Mouse (Mus musculus) MEL (cell line): Measurements from ENCODE around the gene Marc2.

Experiments used
- CHD2 ChIP-seq: IDR thresholded peaks from 2 replicates; pipeline ENCODE4 v1.6.1; 2011; ENCODE audit warnings: low read length, improper control_type of control experiment
- CTCF ChIP-seq, 3 experiments: IDR thresholded peaks in 2 of 3; conservative IDR thresholded peaks in 1 of 3; 2 replicates each; pipeline ENCODE4 v1.5.1; 2011 to 2012; ENCODE audit warnings: low read length in 3 of 3, low read depth in 2 of 3, mild to moderate bottlenecking in 2 of 3, improper control_type of control experiment in 1 of 3, inconsistent platforms in 1 of 3, mixed read lengths in 1 of 3, moderate library complexity in 1 of 3; ENCODE audit not compliant: control insufficient read depth in 1 of 3, insufficient read depth in 1 of 3, poor library complexity in 1 of 3, severe bottlenecking in 1 of 3
- EP300 ChIP-seq, 2 experiments: IDR thresholded peaks; 2 replicates each; pipeline ENCODE4 v1.6.1; 2011; ENCODE audit warnings: improper control_type of control experiment in 2 of 2, low read length in 2 of 2, low read depth in 1 of 2, mild to moderate bottlenecking in 1 of 2
- GATA1 ChIP-seq: IDR thresholded peaks from 2 replicates; pipeline ENCODE4 v1.6.1; 2011; ENCODE audit warnings: low read depth, low read length, improper control_type of control experiment
- HCFC1 ChIP-seq: IDR thresholded peaks from 2 replicates; pipeline ENCODE4 v1.6.1; 2012; ENCODE audit warnings: low read depth, mild to moderate bottlenecking, inconsistent platforms, low read length, improper control_type of control experiment, moderate library complexity
- MXI1 ChIP-seq: IDR thresholded peaks from 2 replicates; pipeline ENCODE4 v1.6.1; 2011; ENCODE audit warnings: mild to moderate bottlenecking, low read depth, low read length, improper control_type of control experiment
- POLR2A ChIP-seq, 2 experiments: IDR thresholded peaks; 2 replicates each; pipeline ENCODE4 v1.6.1; 2011 to 2012; ENCODE audit warnings: low read length in 2 of 2, mild to moderate bottlenecking in 2 of 2, control low read depth in 1 of 2, improper control_type of control experiment in 1 of 2, low read depth in 1 of 2, moderate library complexity in 1 of 2; ENCODE audit not compliant: control insufficient read depth in 1 of 2, insufficient read depth in 1 of 2, poor library complexity in 1 of 2
- RCOR1 ChIP-seq: IDR thresholded peaks from 2 replicates; pipeline ENCODE4 v1.6.1; 2012; ENCODE audit warnings: low read depth, mild to moderate bottlenecking, inconsistent platforms, low read length, improper control_type of control experiment
- TAL1 ChIP-seq: IDR thresholded peaks from 2 replicates; pipeline ENCODE4 v1.6.1; 2012; ENCODE audit warnings: mild to moderate bottlenecking, inconsistent platforms, low read length, moderate library complexity, mixed read lengths
- TBP ChIP-seq: IDR thresholded peaks from 2 replicates; pipeline ENCODE4 v1.8.0; 2011; ENCODE audit warnings: low read depth, low read length, improper control_type of control experiment
- UBTF ChIP-seq: IDR thresholded peaks from 2 replicates; pipeline ENCODE4 v1.6.1; 2012; ENCODE audit warnings: low read depth, mild to moderate bottlenecking, inconsistent platforms, low read length, improper control_type of control experiment, moderate library complexity, borderline replicate concordance; ENCODE audit not compliant: insufficient read depth
- USF2 ChIP-seq, 2 experiments: IDR thresholded peaks; 2 replicates each; pipeline ENCODE4 v1.6.1; 2011 to 2012; ENCODE audit warnings: improper control_type of control experiment in 2 of 2, low read length in 2 of 2, borderline replicate concordance in 1 of 2, inconsistent platforms in 1 of 2, low read depth in 1 of 2, mild to moderate bottlenecking in 1 of 2; ENCODE audit not compliant: insufficient read depth in 1 of 2
- ZMIZ1 ChIP-seq: IDR thresholded peaks from 2 replicates; pipeline ENCODE4 v1.6.1; 2012; ENCODE audit warnings: low read depth, mild to moderate bottlenecking, inconsistent platforms, low read length, improper control_type of control experiment, moderate library complexity

GRCm38 (mm10) chr1:184882281-184883268 is 36.3 kb upstream of the Marc2 start, which contains the start of gene C130074G19Rik:
- no peak for TF ChIP-seq EP300 (IDR thresholded peaks at IDR 0.05; ENCODE audit: low read depth in 1 of 2, low read length in 2 of 2)
- no peak for TF ChIP-seq CHD2
- TF ChIP-seq HCFC1: no peak
- TF ChIP-seq UBTF: no peak
- no peak for TF ChIP-seq POLR2A (IDR thresholded peaks at IDR 0.05; ENCODE audit: control insufficient read depth in 1 of 2, insufficient read depth in 1 of 2, low read depth in 1 of 2, low read length in 2 of 2, poor library complexity in 1 of 2)
- no peak for TF ChIP-seq TAL1
- no peak for TF ChIP-seq CTCF (IDR thresholded peaks at IDR 0.05 in 2 of 3, conservative IDR thresholded peaks at IDR 0.05 in 1 of 3; ENCODE audit: control insufficient read depth in 1 of 3, insufficient read depth in 1 of 3, low read depth in 2 of 3, low read length in 3 of 3, poor library complexity in 1 of 3, severe bottlenecking in 1 of 3)
- no peak for TF ChIP-seq MXI1
- TF ChIP-seq USF2 (IDR thresholded peaks at IDR 0.05; ENCODE audit: borderline replicate concordance in 1 of 2, insufficient read depth in 1 of 2, low read depth in 1 of 2, low read length in 2 of 2): no peak
- no peak for TF ChIP-seq GATA1
- TF ChIP-seq RCOR1: no peak
- TF ChIP-seq TBP: no peak
- TF ChIP-seq ZMIZ1: no peak
